Mouse (Mus musculus): ENCODE measurements around the gene Gm28635. TPM values are rescaled to one million over a fixed set of nuclear protein-coding genes. Genes with fewer than 3 reads are reported as not detected.

Gene Gm28635
- polyA plus RNA-seq, 1 experiment from 2014 or later: not detected

GRCm38 (mm10) chr2:84714811-84715561 is 37.1 kb upstream of the Gm28635 start, which contains the start of gene Zdhhc5:
Gene Zdhhc5, minus strand, starts transcription at chr2:84715180.
- peak within 1 kb of the TSS; percentile 88 for H3K9ac ChIP-seq
- peak within 1 kb of the TSS; percentile 91 for H3K4me3 ChIP-seq
- ATAC-seq (ENCODE audit: insufficient number of reproducible peaks, low FRiP score, low TSS enrichment, low read depth): peak; percentile 95
- under 1% methylated on average over 106 of the region's 107 CpGs for WGBS
- H3K27ac ChIP-seq: peak within 1 kb of the TSS; percentile 99
- peaks cover 8% of the 10 kb centered on the region for H3K36me3 ChIP-seq
- H3K4me1 ChIP-seq: peaks cover 11% of the 10 kb centered on the region
- H3K4me2 ChIP-seq: peak within 1 kb of the TSS; percentile 80
- no peaks in the 10 kb centered on the region for H3K27me3 ChIP-seq
- no peaks in the 10 kb centered on the region for H3K9me3 ChIP-seq

DNA sequence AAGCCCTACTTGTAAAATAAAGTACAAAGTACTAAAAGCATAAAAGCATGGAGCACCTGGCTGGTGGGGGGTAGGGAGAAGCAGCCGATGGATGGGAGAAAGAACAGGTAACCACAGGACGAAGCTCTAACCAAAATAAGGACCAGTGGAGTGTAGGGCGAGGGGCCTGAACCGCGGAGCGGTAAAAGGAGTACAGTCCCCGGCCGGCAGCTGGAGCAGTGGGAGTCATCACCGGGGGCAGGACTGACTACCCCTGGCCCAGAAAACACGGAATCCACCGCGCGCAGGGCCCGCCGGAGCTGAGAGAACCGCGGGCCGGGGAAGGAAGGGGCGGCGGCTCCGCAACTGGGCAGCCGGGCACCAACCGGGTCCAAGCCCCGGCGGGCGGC is 36.6 kb upstream of the Gm28635 start:
- peak overlapping the region; percentile 91 for H3K4me3 ChIP-seq
- 0% methylated on average over 25 of the region's 26 CpGs for WGBS
- peaks cover 11% of the 10 kb centered on the region for H3K4me1 ChIP-seq
- H3K36me3 ChIP-seq: peaks cover 12% of the 10 kb centered on the region
- H3K27ac ChIP-seq: peak overlapping the region; percentile 99
- H3K27me3 ChIP-seq: no peaks in the 10 kb centered on the region
- no peaks in the 10 kb centered on the region for H3K9me3 ChIP-seq
- H3K4me2 ChIP-seq: peak overlapping the region; percentile 52
- ATAC-seq (ENCODE audit: insufficient number of reproducible peaks, low FRiP score, low TSS enrichment, low read depth): no peak
- peak overlapping the region; percentile 88 for H3K9ac ChIP-seq

DNA sequence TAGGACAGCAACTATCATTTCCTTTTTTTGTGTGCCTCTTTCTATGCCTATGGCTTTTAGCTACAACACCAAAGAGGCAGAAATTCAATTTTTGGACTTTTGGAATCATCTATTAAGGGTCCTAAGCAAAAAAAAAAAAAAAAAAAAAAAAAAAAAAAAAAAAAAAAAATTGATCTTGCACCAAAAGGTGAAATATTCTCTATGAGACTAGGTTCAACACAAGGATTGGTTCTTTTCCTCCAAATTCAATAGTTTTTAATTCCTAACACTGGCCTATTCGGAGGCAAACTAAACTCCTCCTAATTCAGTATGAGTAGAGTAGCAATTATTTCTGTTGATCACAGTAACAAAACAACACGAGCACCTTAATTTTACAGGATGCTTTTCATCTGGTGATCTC is 34.1 kb upstream of the Gm28635 start:
- H3K4me2 ChIP-seq: no peak overlapping the region
- no peak for ATAC-seq (ENCODE audit: insufficient number of reproducible peaks, low FRiP score, low TSS enrichment, low read depth)
- WGBS: 81% methylated on average over 2 of the region's 2 CpGs

DNA sequence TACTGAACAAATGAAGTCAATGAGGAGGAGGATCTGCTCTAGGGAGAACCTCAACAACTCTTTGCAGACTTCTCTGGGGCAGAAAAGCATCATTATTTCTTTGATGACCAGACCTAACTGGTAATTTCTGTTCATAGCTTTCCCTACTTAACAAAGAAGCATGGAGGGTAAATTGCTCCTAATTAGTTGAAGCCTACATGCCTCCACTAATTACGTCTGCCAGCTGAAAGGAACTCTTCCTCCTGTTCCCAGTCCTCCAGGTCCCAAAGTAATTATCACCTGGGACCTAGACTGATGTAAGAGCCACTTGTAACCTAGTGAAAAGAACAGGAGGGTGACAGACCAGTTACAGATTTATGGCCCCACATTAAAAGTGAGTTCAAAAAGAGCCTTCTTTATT is 29.7 kb upstream of the Gm28635 start:
- WGBS: 27% methylated on average over 1 of the region's 1 CpGs
- Histone ChIP-seq H3K36me3 (peaks cover 37% of the 10 kb centered on the region), H3K4me1 (0 out of 2 replicates have a peak, but pooled peaks cover 4% of the 10 kb centered on the region), H3K27me3 (no peaks in the 10 kb centered on the region), H3K4me3 (no peak overlapping the region), H3K4me2 (no peak overlapping the region), H3K9ac (no peak overlapping the region), H3K27ac (no peak overlapping the region), H3K9me3 (no peaks in the 10 kb centered on the region)
- ATAC-seq (ENCODE audit: insufficient number of reproducible peaks, low FRiP score, low TSS enrichment, low read depth): no peak

More for the DNA sequence above, 34.1 kb upstream of the Gm28635 start:
- Histone ChIP-seq H3K9me3 (no peaks in the 10 kb centered on the region), H3K4me3 (no peak overlapping the region), H3K4me1 (peaks cover 15% of the 10 kb centered on the region), H3K9ac (no peak overlapping the region), H3K27me3 (no peaks in the 10 kb centered on the region), H3K27ac (no peak overlapping the region), H3K36me3 (peaks cover 21% of the 10 kb centered on the region)

DNA sequence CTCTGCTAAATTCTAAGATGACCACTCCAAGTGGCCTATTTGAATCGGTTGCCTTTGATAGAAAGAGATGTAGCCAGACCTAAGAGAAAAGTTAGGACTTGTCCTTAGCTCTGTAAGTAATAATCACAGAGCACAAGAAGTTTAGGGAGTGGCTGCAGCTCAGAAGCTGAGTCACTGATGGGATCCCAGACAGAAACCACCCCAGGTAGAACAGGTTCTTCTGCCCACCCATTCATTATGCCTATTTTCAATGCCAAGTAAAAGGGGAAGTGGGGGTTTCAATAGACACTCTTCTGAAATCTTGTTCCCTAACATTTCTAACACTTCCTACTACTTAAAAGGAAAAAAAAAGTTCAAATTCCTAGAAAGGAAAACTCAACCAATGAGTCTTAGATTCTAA is 27.5 kb upstream of the Gm28635 start:
- no peak for ATAC-seq (ENCODE audit: insufficient number of reproducible peaks, low FRiP score, low TSS enrichment, low read depth)
- Histone ChIP-seq H3K4me1 (0 out of 2 replicates have a peak, but pooled peaks cover 4% of the 10 kb centered on the region), H3K4me3 (no peak overlapping the region), H3K9ac (no peak overlapping the region), H3K27me3 (no peaks in the 10 kb centered on the region), H3K36me3 (peaks cover 39% of the 10 kb centered on the region), H3K27ac (no peak overlapping the region), H3K9me3 (no peaks in the 10 kb centered on the region), H3K4me2 (no peak overlapping the region)
- WGBS: 74% methylated on average over 1 of the region's 1 CpGs

DNA sequence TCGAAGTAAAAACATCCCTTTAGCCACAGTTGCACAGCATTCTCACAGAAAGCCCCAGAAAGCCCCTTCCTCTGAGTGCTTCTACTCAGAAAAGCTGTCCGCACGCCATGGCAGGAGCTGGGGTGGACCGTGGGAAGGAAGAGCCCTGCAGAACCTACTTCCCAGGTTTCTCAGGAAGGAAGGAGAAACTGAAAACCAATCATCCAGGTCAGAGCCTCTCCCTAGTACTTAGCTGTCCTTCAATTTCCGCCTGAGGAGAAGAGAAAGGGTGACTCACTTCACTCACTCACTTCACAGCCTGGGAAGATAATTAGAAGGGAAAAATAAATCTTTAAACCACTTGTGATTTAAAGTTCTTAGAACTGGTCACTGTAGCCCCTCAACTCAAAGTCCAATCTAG is 26.5 kb upstream of the Gm28635 start:
- Histone ChIP-seq H3K4me1 (0 out of 2 replicates have a peak, but pooled peaks cover 4% of the 10 kb centered on the region), H3K9ac (no peak overlapping the region), H3K27me3 (no peaks in the 10 kb centered on the region), H3K9me3 (no peaks in the 10 kb centered on the region), H3K4me3 (no peak overlapping the region), H3K4me2 (no peak overlapping the region), H3K36me3 (peaks cover 35% of the 10 kb centered on the region), H3K27ac (peak overlapping the region; percentile 47; the same call in 1 of the 2 replicates)
- 75% methylated on average over 5 of the region's 5 CpGs for WGBS
- no peak for ATAC-seq (ENCODE audit: insufficient number of reproducible peaks, low FRiP score, low TSS enrichment, low read depth)

DNA sequence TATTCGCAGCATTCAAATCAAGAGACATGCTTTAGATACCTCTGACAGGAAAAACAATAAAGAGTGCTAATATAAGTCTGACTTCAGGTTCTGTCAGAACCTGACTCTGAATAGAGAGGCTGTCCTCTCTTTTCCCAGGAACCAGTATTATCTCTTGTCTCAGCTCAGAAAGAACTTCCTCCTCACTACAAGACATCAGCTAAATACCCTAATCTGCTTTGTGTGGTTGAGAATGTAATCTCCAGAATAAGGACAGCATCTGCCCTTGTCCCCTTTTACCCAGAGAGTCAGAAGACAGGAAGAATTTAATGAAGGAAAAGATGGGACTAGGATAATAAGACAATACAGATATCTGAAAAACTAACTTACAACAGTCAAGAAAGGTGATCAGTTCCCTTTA is 25.7 kb upstream of the Gm28635 start:
- Histone ChIP-seq H3K36me3 (peaks cover 37% of the 10 kb centered on the region), H3K4me3 (no peak overlapping the region), H3K9ac (no peak overlapping the region), H3K27me3 (no peaks in the 10 kb centered on the region), H3K4me1 (0 out of 2 replicates have a peak, but pooled peaks cover 4% of the 10 kb centered on the region), H3K4me2 (no peak overlapping the region), H3K9me3 (no peaks in the 10 kb centered on the region), H3K27ac (no peak overlapping the region)
- no peak for ATAC-seq (ENCODE audit: insufficient number of reproducible peaks, low FRiP score, low TSS enrichment, low read depth)
- WGBS: 94% methylated on average over 1 of the region's 1 CpGs

GRCm38 (mm10) chr2:84695007-84695695 is 17.3 kb upstream of the Gm28635 start:
- no peak overlapping the region for H3K4me3 ChIP-seq
- ATAC-seq (ENCODE audit: insufficient number of reproducible peaks, low FRiP score, low TSS enrichment, low read depth): no peak
- no peak overlapping the region for H3K4me2 ChIP-seq
- WGBS: 87% methylated on average over 5 of the region's 5 CpGs
- peaks cover 63% of the 10 kb centered on the region for H3K36me3 ChIP-seq
- H3K27ac ChIP-seq: no peak overlapping the region
- no peak overlapping the region for H3K9ac ChIP-seq
- H3K27me3 ChIP-seq: no peaks in the 10 kb centered on the region
- H3K9me3 ChIP-seq: no peaks in the 10 kb centered on the region
- no peaks in the 10 kb centered on the region for H3K4me1 ChIP-seq

DNA sequence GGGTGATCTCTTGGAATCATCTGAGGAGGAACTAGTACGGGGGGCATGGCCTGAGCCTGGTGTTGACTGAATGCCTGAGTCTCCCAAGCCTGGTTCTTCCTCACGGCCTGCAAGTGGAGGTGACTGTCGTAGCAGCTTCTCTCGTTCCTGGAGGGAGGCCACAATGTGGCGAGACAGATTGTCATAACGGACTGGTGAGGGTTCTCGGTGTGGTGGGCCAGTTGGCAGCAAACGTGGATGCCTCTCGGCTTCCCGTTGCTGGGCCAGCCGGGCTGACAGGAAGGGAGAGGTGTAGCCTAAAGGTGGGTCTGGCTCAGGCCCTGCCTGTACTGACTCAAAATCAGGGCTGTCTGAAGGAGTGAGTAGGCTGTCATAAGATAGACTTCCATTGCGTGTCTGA is 12.2 kb upstream of the Gm28635 start:
- ATAC-seq (ENCODE audit: insufficient number of reproducible peaks, low FRiP score, low TSS enrichment, low read depth): no peak
- H3K9me3 ChIP-seq: no peaks in the 10 kb centered on the region

GRCm38 (mm10) chr2:84688080-84688844 is 10.4 kb upstream of the Gm28635 start:
- Histone ChIP-seq H3K27ac (no peak overlapping the region), H3K9ac (no peak overlapping the region), H3K4me2 (no peak overlapping the region), H3K9me3 (no peaks in the 10 kb centered on the region), H3K4me3 (no peak overlapping the region), H3K27me3 (no peaks in the 10 kb centered on the region), H3K36me3 (peaks cover 84% of the 10 kb centered on the region), H3K4me1 (no peaks in the 10 kb centered on the region)
- WGBS: 76% methylated on average over 2 of the region's 2 CpGs
- no peak for ATAC-seq (ENCODE audit: insufficient number of reproducible peaks, low FRiP score, low TSS enrichment, low read depth)

More for the DNA sequence above, 12.2 kb upstream of the Gm28635 start:
- Histone ChIP-seq H3K4me3 (no peak overlapping the region), H3K9ac (no peak overlapping the region), H3K4me2 (no peak overlapping the region), H3K4me1 (no peaks in the 10 kb centered on the region), H3K36me3 (peaks cover 87% of the 10 kb centered on the region), H3K27ac (no peak overlapping the region; the same call in 1 of the 2 replicates), H3K27me3 (no peaks in the 10 kb centered on the region)
- WGBS: 91% methylated on average over 12 of the region's 12 CpGs

DNA sequence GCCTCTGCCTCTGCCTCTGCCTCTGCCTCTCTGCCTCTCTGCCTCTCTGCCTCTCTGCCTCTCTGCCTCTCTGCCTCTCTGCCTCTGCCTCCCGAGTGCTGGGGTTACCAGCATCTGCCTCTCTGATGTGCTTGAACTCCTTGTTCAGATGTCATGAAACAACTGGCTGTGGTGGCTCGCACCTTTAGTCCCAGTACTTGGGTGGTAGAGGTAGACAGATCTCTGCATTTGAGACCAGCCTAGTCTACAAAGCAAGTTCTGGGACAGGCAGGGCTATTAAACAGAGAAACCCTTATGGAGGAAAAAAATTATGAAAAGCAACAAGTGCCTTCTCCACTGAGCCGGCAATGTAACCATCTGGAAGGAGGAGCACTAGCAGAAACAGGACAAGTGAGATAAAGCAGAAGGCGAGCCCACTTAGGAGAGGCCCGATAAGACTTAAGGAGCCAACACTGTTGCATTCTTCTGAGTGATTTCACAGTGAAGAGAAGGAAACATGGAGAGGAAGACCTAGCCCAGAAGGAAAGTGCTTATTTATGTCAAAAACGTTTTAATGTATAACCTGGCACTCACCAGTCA is 4.9 kb upstream of the Gm28635 start:
- no peak for ATAC-seq (ENCODE audit: insufficient number of reproducible peaks, low FRiP score, low TSS enrichment, low read depth)
- Histone ChIP-seq H3K27me3 (no peaks in the 10 kb centered on the region), H3K4me3 (no peak overlapping the region), H3K4me2 (no peak overlapping the region), H3K9ac (no peak overlapping the region), H3K4me1 (peaks cover 8% of the 10 kb centered on the region), H3K36me3 (peaks cover 34% of the 10 kb centered on the region), H3K27ac (no peak overlapping the region), H3K9me3 (no peaks in the 10 kb centered on the region)
- WGBS: 81% methylated on average over 6 of the region's 6 CpGs
